Mouse (Mus musculus): Measurements from ENCODE around the gene Daglb. TPM values are rescaled to one million over a fixed set of nuclear protein-coding genes. Genes with fewer than 3 reads are reported as not detected.

The Daglb gene
- total RNA-seq, 1 experiment: 9.5 TPM

GRCm38 (mm10) chr5:143502899-143503557 is 38.6 kb downstream of the Daglb start:
- H3K9ac ChIP-seq (ENCODE audit: insufficient read depth, low read depth, low read length, poor library complexity, severe bottlenecking): no peak overlapping the region
- DNase-seq (ENCODE audit: low read depth, low spot score): no peak
- H3K9me3 ChIP-seq (ENCODE audit: control insufficient read depth, insufficient read depth, low read depth, low read length): no peaks in the 10 kb centered on the region
- H3K36me3 ChIP-seq (ENCODE audit: control insufficient read depth, insufficient read depth, low read length, poor library complexity, severe bottlenecking): peaks cover 20% of the 10 kb centered on the region
- no peak for TF ChIP-seq ZNF384 (IDR thresholded peaks at IDR 0.05; ENCODE audit: low read depth, low read length)
- TF ChIP-seq ZC3H11A (IDR thresholded peaks at IDR 0.05; ENCODE audit: borderline replicate concordance, low read depth, low read length): no peak
- no peak for TF ChIP-seq HCFC1 (IDR thresholded peaks at IDR 0.05; ENCODE audit: borderline replicate concordance, insufficient read depth, low read length)
- TF ChIP-seq CHD2 (IDR thresholded peaks at IDR 0.05; ENCODE audit: low read depth, low read length): no peak
- no peak for TF ChIP-seq MAFK (IDR thresholded peaks at IDR 0.05; ENCODE audit: insufficient read depth, low read depth, low read length)
- in situ Hi-C loops (cut with MboI; ENCODE audit: low sequenced_read_pairs in 2 of 2, unreplicated experiment in 2 of 2): no loop called here
- H3K4me1 ChIP-seq (ENCODE audit: control insufficient read depth in 2 of 2, insufficient read depth in 2 of 2, low read length in 2 of 2, poor library complexity in 1 of 2): peaks cover 0 to 9% of the 10 kb centered on the region in 2 experiments; a peak in 2 of 4 replicates
- H3K27ac ChIP-seq (ENCODE audit: insufficient read depth, low read depth, low read length, poor library complexity, severe bottlenecking): no peak overlapping the region
- no peak overlapping the region for H3K4me3 ChIP-seq (ENCODE audit: insufficient read depth in 1 of 2, low read depth in 1 of 2, low read length in 2 of 2, poor library complexity in 1 of 2, severe bottlenecking in 1 of 2)

DNA sequence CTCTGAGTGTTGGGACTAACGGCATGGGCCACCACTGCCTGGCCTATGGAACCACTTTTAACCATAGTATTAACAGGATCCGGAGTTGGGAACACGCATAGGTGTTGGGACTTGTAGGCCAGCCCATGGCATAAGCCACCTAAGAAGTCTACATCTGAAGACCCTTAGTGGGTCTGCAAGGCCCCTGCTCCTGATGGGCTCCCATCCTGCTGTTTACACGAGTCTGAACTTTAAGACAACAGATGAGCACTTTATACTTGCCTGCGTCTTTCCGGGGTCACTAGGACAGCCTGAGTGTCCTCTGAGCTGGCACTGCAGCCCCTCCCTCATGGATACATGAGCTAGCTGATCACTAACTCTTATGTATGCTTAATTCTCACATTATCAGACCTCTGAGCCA is 39.4 kb downstream of the Daglb start:
- no peak overlapping the region for H3K4me3 ChIP-seq (ENCODE audit: insufficient read depth in 1 of 2, low read depth in 1 of 2, low read length in 2 of 2, poor library complexity in 1 of 2, severe bottlenecking in 1 of 2)
- peaks cover 22% of the 10 kb centered on the region for H3K36me3 ChIP-seq (ENCODE audit: control insufficient read depth, insufficient read depth, low read length, poor library complexity, severe bottlenecking)
- TF ChIP-seq MAFK (IDR thresholded peaks at IDR 0.05; ENCODE audit: insufficient read depth, low read depth, low read length) (no peak), ZNF384 (IDR thresholded peaks at IDR 0.05; ENCODE audit: low read depth, low read length) (no peak), HCFC1 (IDR thresholded peaks at IDR 0.05; ENCODE audit: borderline replicate concordance, insufficient read depth, low read length) (no peak), CHD2 (IDR thresholded peaks at IDR 0.05; ENCODE audit: low read depth, low read length) (no peak), ZC3H11A (IDR thresholded peaks at IDR 0.05; ENCODE audit: borderline replicate concordance, low read depth, low read length) (no peak)

GRCm38 (mm10) chr5:143504453-143504852 is 40.1 kb downstream of the Daglb start:
- Histone ChIP-seq H3K9ac (ENCODE audit: insufficient read depth, low read depth, low read length, poor library complexity, severe bottlenecking) (no peak overlapping the region), H3K4me3 (ENCODE audit: insufficient read depth in 1 of 2, low read depth in 1 of 2, low read length in 2 of 2, poor library complexity in 1 of 2, severe bottlenecking in 1 of 2) (no peak overlapping the region), H3K27ac (ENCODE audit: insufficient read depth, low read depth, low read length, poor library complexity, severe bottlenecking) (no peak overlapping the region), H3K4me1 (ENCODE audit: control insufficient read depth in 2 of 2, insufficient read depth in 2 of 2, low read length in 2 of 2, poor library complexity in 1 of 2) (peaks cover 0 to 5% of the 10 kb centered on the region in 2 experiments; a peak in 2 of 4 replicates), H3K36me3 (ENCODE audit: control insufficient read depth, insufficient read depth, low read length, poor library complexity, severe bottlenecking) (peaks cover 25% of the 10 kb centered on the region), H3K9me3 (ENCODE audit: control insufficient read depth, insufficient read depth, low read depth, low read length) (no peaks in the 10 kb centered on the region)
- DNase-seq (ENCODE audit: low read depth, low spot score): no peak
- TF ChIP-seq HCFC1 (IDR thresholded peaks at IDR 0.05; ENCODE audit: borderline replicate concordance, insufficient read depth, low read length): no peak
- TF ChIP-seq ZC3H11A (IDR thresholded peaks at IDR 0.05; ENCODE audit: borderline replicate concordance, low read depth, low read length): no peak
- no peak for TF ChIP-seq MAFK (IDR thresholded peaks at IDR 0.05; ENCODE audit: insufficient read depth, low read depth, low read length)
- TF ChIP-seq ZNF384 (IDR thresholded peaks at IDR 0.05; ENCODE audit: low read depth, low read length): no peak
- no peak for TF ChIP-seq CHD2 (IDR thresholded peaks at IDR 0.05; ENCODE audit: low read depth, low read length)
- in situ Hi-C loops (cut with MboI; ENCODE audit: low sequenced_read_pairs in 2 of 2, unreplicated experiment in 2 of 2): no loop called here

More for the DNA sequence above, 39.4 kb downstream of the Daglb start:
- in situ Hi-C loops (cut with MboI; ENCODE audit: low sequenced_read_pairs in 2 of 2, unreplicated experiment in 2 of 2): no loop called here
- DNase-seq (ENCODE audit: low read depth, low spot score): no peak
- H3K27ac ChIP-seq (ENCODE audit: insufficient read depth, low read depth, low read length, poor library complexity, severe bottlenecking): no peak overlapping the region
- H3K9ac ChIP-seq (ENCODE audit: insufficient read depth, low read depth, low read length, poor library complexity, severe bottlenecking): no peak overlapping the region
- H3K9me3 ChIP-seq (ENCODE audit: control insufficient read depth, insufficient read depth, low read depth, low read length): no peaks in the 10 kb centered on the region
- H3K4me1 ChIP-seq (ENCODE audit: control insufficient read depth in 2 of 2, insufficient read depth in 2 of 2, low read length in 2 of 2, poor library complexity in 1 of 2): peaks cover 0 to 9% of the 10 kb centered on the region in 2 experiments; a peak in 2 of 4 replicates

DNA sequence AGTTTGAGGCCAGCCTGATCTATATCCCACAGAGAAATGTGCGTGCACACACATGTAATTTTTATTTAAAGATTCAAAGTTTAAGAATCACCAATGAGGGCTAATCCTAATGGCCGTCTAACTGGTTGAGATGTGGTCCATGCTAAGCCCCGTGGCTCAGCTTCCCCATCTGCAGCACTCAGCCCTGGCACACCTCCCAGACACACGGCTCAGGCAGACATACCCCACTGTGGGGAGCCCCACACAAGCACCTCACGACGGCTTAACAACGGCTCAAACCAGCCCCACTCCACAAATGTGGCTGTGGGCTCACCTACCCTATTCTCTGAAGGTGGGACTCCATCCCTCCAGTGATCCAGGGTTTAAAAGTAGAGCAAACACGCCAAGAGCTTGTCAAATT is 40.7 kb downstream of the Daglb start:
- DNase-seq (ENCODE audit: low read depth, low spot score): no peak
- TF ChIP-seq MAFK (IDR thresholded peaks at IDR 0.05; ENCODE audit: insufficient read depth, low read depth, low read length) (no peak), CHD2 (IDR thresholded peaks at IDR 0.05; ENCODE audit: low read depth, low read length) (no peak), ZC3H11A (IDR thresholded peaks at IDR 0.05; ENCODE audit: borderline replicate concordance, low read depth, low read length) (no peak), HCFC1 (IDR thresholded peaks at IDR 0.05; ENCODE audit: borderline replicate concordance, insufficient read depth, low read length) (no peak), ZNF384 (IDR thresholded peaks at IDR 0.05; ENCODE audit: low read depth, low read length) (no peak)
- Histone ChIP-seq H3K9ac (ENCODE audit: insufficient read depth, low read depth, low read length, poor library complexity, severe bottlenecking) (no peak overlapping the region), H3K9me3 (ENCODE audit: control insufficient read depth, insufficient read depth, low read depth, low read length) (no peaks in the 10 kb centered on the region), H3K4me3 (ENCODE audit: insufficient read depth in 1 of 2, low read depth in 1 of 2, low read length in 2 of 2, poor library complexity in 1 of 2, severe bottlenecking in 1 of 2) (no peak overlapping the region), H3K27ac (ENCODE audit: insufficient read depth, low read depth, low read length, poor library complexity, severe bottlenecking) (no peak overlapping the region), H3K36me3 (ENCODE audit: control insufficient read depth, insufficient read depth, low read length, poor library complexity, severe bottlenecking) (peaks cover 29% of the 10 kb centered on the region), H3K4me1 (ENCODE audit: control insufficient read depth in 2 of 2, insufficient read depth in 2 of 2, low read length in 2 of 2, poor library complexity in 1 of 2) (peaks cover 0 to 8% of the 10 kb centered on the region in 2 experiments; a peak in 2 of 4 replicates)
- in situ Hi-C loops (cut with MboI; ENCODE audit: low sequenced_read_pairs in 2 of 2, unreplicated experiment in 2 of 2): no loop called here

Measured in ES-E14 (cell line).